Mouse (Mus musculus): ENCODE results near the gene Galt.

DNA sequence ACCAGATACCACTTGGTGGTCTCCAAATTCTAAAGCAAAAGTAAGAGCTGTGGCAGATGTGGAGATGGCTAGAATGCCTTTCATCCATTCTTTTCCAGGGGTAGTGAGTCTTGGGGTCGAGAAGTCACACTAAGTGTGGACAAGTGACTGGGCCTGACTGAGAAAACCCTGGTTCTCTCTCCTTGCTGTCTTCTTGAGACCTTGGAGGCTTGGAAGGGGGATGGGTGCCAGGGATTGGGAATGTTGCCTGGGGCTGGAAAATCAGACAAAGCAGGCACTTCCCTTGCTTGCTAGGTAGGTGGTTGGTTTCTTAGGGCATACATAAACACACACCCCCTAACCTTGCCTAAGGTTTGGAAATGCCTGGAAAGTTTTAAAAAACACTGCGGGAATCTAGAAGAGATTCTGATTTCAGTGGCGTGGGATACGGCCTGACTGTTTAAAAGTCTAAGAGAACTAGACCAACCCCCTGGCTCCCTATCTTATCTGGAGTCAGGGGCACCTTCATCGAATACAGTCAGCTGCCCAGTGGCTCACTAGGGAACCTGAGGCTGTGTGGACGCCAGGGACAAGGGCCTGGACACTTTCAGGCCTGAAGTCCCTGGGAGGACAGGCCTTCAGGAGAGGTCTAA, 4.7 kb downstream of the Galt start:
- no peak for TF ChIP-seq POLR2A (IDR thresholded peaks at IDR 0.05; ENCODE audit: low read depth, low read length)
- TF ChIP-seq CTCF (conservative IDR thresholded peaks at IDR 0.05; ENCODE audit: insufficient read depth, insufficient read length, low read depth, low read length), result no peak
